Mouse (Mus musculus): ENCODE measurements around the gene D130040H23Rik. TPM values are rescaled to one million over a fixed set of nuclear protein-coding genes. Genes with fewer than 3 reads are reported as not detected.

Gene D130040H23Rik
- polyA plus RNA-seq (2014; fragmentation: Illumina TruSeq; extraction: RNeasy Lipid Tissue Mini Kit (QIAGEN cat#74804); ENCODE audit: low read depth, low replicate concordance): 2.2 TPM

DNA sequence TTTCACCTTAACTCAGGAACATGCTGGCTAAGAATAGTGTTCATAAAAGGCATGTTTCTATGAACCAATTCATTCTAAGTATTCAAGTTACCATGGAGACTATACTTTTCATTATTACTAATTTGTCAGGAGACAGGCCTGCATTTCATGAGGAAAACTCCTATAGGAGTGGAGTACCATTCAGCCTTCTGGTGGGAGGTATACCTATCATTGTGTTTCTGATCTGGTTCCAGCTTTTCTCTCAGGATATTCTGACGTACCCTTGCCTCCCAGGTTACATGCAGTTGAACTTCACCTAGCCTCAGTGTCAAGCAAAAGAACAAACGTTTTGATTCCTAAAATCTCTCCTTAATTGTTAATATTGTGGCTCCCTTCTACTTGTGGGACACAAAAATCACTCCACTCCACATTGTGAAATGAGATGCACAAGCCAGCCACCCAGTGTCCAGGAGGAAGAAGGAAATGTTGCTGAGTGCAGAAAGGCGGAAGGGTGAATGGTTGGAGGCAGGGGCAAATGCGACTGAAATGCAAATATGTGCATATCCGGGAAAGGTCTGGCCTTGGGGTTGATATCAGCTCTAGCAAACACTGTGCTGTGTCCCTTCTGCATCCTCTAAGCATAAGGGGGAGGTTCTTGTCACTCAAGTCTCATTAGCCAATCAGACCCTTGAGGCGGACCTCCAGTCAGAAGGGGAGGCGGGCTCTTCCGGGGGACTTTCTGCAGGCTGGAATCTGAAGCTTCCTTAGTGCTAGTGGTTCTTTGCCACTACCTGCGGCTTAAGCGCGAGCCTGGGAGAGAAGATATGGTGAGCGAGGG, at the start of gene D130040H23Rik:
Gene D130040H23Rik, plus strand, starts transcription at position 695 of the 817 bp plus-strand sequence.

Other genes starting within 250 kb of the D130040H23Rik start
- 24.3 TPM for gene Zfp930, start 62.0 kb upstream of the D130040H23Rik start, polyA plus RNA-seq (2014; fragmentation: Illumina TruSeq; extraction: RNeasy Lipid Tissue Mini Kit (QIAGEN cat#74804); ENCODE audit: low read depth, low replicate concordance)
- gene Gm9495, start 182.5 kb downstream of the D130040H23Rik start, polyA plus RNA-seq (2014; fragmentation: Illumina TruSeq; extraction: RNeasy Lipid Tissue Mini Kit (QIAGEN cat#74804); ENCODE audit: low read depth, low replicate concordance): not detected